Mouse (Mus musculus): Measurements from ENCODE around the gene Zfp462. TPM values are rescaled to one million over a fixed set of nuclear protein-coding genes. Genes with fewer than 3 reads are reported as not detected.

The Zfp462 gene
- total RNA-seq, 2 experiments from 2014 or later = 6.1 to 10.5 TPM

DNA sequence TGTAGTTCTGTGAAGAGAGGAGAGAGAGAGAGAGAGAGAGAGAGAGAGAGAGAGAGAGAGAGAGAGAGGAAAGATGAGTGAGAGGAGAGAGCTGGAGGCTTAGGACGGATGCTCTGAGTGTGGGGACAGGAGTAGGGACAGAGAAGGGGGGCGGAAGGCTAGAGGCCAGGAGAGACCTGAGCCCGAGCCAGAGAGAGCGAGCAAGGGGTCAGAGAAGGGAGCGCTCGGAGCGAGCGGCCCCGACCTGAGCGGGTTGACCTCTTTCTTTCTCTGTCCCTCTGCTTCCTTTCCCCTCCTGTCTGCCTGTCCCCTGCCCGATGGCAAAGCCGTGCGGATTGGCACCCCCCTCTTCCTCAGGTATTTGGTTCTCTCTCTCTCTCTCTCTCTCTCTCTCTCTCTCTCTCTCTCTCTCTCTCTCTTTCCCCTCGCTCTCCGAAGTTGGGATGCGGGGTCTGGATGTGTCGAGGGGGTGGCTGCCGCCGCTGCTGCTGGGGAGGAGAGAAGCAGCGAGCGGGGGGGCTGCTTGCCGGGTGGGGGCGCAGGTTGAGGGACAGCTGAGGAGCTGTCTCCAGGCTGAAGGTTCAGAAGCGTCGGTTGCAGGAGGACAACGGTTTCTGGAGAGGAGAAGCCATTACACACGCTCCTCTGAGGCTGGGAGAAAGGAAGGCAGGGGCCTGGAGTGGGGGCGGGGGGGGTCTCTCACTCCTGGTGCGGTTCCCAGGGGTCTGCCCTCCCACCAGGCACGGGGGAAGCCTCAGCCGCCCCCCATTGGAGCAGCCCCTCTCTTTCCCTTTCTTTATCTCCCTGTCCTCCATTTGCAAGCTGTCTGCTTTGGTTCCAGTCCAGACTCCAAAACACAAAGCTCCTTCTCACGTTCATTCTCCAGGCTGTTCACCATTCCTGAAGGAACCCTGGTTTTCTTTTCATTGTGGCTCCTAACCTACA is 4.0 kb downstream of the Zfp462 start:
- no peak for DNase-seq (ENCODE audit: low spot score)
- intact Hi-C loops (cut with DNase I) = loop anchor here (5.0 to 10.0 kb wide), 2 partner anchors 128 to 1024 kb away; no protein-coding TSS in a partner anchor

GRCm38 (mm10) chr4:54949561-54949940 is 4.7 kb downstream of the Zfp462 start:
- intact Hi-C loops (cut with DNase I) = loop anchor here (5.0 to 10.0 kb wide), 2 partner anchors 128 to 1025 kb away; no protein-coding TSS in a partner anchor
- no peak for DNase-seq (ENCODE audit: low spot score)

DNA sequence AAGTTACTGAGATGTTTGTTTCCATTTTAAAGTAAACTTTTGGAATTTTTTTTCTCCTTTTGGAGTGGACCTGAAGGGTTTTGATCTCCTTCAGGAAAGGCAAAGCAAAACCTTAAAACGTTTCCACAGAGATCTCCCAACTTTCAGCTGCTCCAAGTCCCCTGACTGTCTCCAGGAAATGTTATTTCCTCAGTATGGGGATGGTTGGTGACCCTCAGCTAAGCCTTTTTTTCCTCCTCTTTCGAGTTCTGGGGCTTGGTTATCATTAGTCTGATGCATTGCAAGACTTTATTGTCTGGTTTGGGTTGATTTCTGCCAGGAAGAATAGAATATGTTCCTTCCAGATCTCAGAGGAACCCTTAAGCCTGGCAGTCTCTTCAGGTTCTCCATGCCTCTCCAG is 5.3 kb downstream of the Zfp462 start:
- DNase-seq (ENCODE audit: low spot score) = no peak
- intact Hi-C loops (cut with DNase I) = no loop called here

DNA sequence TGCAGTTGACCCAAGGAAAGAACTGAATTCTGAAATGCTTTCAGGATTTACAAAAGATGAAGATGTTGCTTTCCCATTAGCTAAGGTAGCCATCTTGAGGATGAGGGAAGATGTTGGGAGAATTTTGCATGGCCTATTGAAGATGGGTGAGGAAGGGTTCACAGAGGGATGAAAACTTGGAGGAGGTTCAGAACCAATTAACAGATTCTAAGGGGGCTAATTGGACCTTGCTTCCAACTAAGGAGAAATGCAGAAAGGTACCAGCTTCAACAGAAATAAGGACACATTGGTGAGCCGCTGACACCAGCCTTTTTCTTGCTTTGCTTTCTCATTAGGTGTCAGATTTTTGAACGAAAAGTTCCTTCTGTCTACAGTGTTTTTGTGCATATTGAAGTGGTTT is 6.0 kb downstream of the Zfp462 start:
- intact Hi-C loops (cut with DNase I) = no loop called here

GRCm38 (mm10) chr4:54953657-54954395 is 9.0 kb downstream of the Zfp462 start:
- DNase-seq (ENCODE audit: low spot score) = no peak
- intact Hi-C loops (cut with DNase I) = no loop called here

More for the DNA sequence above, 6.0 kb downstream of the Zfp462 start:
- DNase-seq (ENCODE audit: low spot score) = no peak

DNA sequence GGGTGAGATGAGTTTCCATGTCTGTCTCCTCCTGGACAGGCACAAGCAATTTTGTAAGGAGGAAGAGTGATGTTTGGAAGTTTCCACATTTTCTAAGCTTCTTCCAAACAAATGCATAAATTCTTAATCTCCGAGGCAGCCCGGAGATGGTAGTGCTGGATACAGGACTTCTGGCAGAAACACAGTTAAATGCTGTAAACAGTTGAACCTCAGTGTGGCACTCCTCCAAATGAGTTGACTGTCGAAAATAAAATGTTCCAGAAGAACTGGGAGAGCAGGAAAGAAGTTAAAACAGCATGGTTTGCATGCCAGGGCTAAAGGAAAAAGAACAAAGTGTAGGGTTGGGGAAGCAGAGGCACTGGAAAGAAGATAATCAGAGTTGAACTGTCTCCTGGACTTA is 9.6 kb downstream of the Zfp462 start:
- intact Hi-C loops (cut with DNase I) = no loop called here

DNA sequence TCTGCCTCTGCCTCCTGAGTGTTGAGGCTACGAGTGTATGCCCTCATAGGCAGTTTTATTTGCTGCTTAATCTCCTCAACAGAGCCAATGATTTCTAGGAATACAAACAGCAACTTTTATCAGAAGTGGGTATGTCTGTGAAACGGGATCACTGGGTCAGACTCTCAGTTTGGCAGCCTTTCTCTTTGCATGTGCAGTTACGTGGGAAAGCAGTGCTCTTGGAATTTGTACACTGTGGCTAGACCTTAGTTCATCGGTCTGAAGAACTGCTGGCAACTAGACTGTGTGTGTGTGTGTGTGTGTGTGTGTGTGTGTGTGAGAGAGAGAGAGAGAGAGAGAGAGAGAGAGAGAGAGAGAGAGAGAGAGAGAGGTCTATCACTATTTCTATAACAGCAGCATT is 15.9 kb downstream of the Zfp462 start:
- no peak for DNase-seq (ENCODE audit: low spot score)
- intact Hi-C loops (cut with DNase I) = no loop called here

More for the DNA sequence above, 9.6 kb downstream of the Zfp462 start:
- no peak for DNase-seq (ENCODE audit: low spot score)

DNA sequence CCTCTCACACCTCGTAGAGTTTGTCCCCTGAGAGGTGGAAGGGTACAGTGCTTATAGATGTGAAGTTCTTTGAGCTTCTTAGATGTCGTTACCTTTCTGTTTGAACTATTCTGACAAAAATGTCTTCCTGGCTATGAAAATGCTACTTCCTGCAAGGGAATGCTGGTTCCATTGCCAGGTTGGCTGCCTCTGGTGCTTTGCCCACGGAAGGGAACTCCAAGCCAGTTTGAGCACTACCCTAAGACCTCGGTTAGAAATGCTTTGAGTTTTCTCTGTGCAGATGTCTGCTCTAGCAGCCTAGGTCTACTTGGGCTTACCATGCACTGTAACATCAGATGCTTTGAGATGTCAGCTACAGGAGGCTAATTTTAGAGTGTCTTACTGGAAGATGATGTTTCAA is 17.3 kb downstream of the Zfp462 start:
- intact Hi-C loops (cut with DNase I) = no loop called here
- no peak for DNase-seq (ENCODE audit: low spot score)

DNA sequence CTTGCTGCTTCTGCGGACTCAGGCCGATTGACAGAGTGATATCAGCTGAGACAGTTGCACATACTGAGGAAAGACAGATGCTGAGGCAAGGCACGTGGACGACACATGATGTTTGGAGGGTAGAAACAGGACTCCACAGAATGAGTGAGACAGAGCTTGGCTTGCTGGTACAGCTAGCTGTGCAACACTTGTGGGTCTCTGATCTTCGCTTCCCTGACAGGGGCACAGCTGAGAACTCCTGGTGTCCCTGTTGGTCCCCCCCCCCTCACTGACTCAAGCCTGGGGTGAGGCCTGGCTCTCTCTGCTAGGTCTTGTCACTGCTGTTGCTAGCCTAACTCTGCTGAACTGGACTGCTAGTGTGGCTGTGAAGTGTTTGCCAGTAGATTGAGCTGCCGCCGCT is 18.7 kb downstream of the Zfp462 start:
- DNase-seq (ENCODE audit: low spot score) = no peak
- intact Hi-C loops (cut with DNase I) = no loop called here

DNA sequence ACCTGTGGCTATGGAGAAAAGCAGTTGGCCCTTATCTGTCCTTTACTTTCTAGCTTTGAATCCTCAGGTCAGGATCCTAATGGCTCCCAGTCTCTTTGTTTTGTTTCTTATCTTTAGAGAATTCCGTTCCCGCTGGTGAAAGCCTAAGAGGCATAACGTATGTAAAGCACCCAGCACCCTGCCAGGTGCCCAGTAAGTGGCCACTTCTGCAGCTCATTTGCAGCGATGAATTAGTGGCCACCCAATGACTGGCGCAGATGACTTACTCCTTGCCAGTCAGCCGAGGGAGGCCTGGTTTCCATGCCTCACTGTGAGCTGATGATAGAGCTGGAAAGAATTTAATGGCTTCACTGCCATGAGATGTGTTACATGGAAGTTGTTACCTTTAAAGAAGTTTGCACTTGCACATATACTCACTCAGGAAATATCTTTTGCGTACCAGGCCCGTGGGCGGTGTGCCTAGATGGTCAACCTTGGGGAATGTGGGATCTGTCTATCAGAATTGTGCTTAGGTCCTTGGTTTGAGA is 20.4 kb downstream of the Zfp462 start:
- intact Hi-C loops (cut with DNase I) = no loop called here

GRCm38 (mm10) chr4:54966161-54966806 is 21.4 kb downstream of the Zfp462 start:
- intact Hi-C loops (cut with DNase I) = no loop called here

More for the DNA sequence above, 20.4 kb downstream of the Zfp462 start:
- DNase-seq (ENCODE audit: low spot score) = no peak

GRCm38 (mm10) chr4:54967166-54967565 is 22.3 kb downstream of the Zfp462 start:
- intact Hi-C loops (cut with DNase I) = no loop called here
- no peak for DNase-seq (ENCODE audit: low spot score)

More at GRCm38 (mm10) chr4:54966161-54966806, 21.4 kb downstream of the Zfp462 start:
- no peak for DNase-seq (ENCODE audit: low spot score)

DNA sequence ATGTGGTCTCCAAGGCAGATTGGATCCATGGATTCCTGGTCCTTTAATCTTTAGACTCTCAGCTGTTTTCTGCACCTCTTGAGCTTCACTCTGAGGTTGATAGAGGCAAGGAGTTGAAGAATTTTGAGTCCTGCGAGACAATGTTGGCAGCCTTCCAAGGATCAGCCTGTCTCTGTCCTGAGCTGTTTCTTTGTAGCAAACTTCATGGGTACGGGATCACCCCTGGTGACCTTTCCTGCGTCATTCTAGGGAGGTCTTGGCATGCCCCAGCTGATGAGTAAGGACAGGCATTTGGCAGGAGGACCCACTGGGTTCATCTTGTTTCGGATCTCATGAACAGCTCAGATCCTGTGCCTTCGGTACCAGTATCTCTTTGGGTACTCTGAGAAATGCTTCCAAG is 22.9 kb downstream of the Zfp462 start:
- intact Hi-C loops (cut with DNase I) = no loop called here
- DNase-seq (ENCODE audit: low spot score) = no peak

- DNase-seq (ENCODE audit: low spot score) = no peak
- intact Hi-C loops (cut with DNase I) = no loop called here
Measured at GRCm38 (mm10) chr4:54969671-54970295, 24.9 kb downstream of the Zfp462 start.

GRCm38 (mm10) chr4:54971386-54971785 is 26.5 kb downstream of the Zfp462 start:
- intact Hi-C loops (cut with DNase I) = no loop called here
- DNase-seq (ENCODE audit: low spot score) = no peak

GRCm38 (mm10) chr4:54972096-54972495 is 27.2 kb downstream of the Zfp462 start:
- no peak for DNase-seq (ENCODE audit: low spot score)
- intact Hi-C loops (cut with DNase I) = no loop called here

- intact Hi-C loops (cut with DNase I) = no loop called here
- DNase-seq (ENCODE audit: low spot score) = no peak
Measured at GRCm38 (mm10) chr4:54972827-54973560, 28.1 kb downstream of the Zfp462 start.

DNA sequence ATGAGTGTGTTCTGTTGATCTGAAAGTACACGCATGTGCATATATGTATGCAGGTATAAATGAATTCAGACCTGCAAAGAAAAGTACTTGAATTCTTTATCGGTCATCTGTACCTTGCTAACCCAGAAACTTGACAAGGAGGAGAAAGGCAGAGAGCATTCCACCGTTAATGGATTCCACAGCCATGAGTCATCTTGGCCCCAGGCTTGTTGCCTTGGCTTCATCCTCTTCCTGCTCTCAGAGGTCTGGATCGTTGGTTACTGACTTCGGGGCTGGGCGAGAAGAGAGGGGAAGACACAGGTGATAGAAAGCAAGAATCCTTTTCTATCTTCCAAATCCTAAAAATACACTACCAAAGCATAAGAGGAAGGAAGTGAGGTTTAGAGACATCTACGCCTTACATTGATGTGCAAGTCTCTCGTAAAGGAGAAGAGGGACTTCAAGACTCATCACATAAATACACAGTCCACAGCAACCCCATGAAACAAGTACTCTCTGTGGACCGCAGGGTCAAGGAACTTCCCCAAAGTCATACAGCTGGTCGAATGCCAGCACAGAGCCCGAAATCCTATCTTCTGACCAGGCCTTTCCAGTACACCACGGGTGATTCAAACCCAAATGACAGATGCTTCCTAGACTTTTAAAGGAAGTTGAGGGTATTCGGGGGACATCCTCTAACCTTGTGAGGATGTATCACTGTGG is 35.1 kb downstream of the Zfp462 start:
- DNase-seq (ENCODE audit: low spot score) = peak; percentile 49
- intact Hi-C loops (cut with DNase I) = loop anchor here (2.0 kb wide), 1 partner anchor 21 kb away; no protein-coding TSS in a partner anchor

All from heart, postnatal 25 days (tissue).